Mouse (Mus musculus) kidney, adult 2 months (tissue): ENCODE data around the gene Bicra. TPM values are rescaled to one million over a fixed set of nuclear protein-coding genes. Genes with fewer than 3 reads are reported as not detected.

Experiments
- DNase-seq: peaks from one replicate; pipeline ENCODE4 v3.0.0; 2021
- H3K27ac ChIP-seq: fragments of 200-500 bp; 2 replicates; pipeline ENCODE4 v1.5.1; 2012; ENCODE audit warnings: low read depth, low read length, control low read depth, inconsistent platforms; ENCODE audit not compliant: insufficient read depth
- H3K27me3 ChIP-seq: fragments of 200-500 bp; replicated peaks from 2 replicates; pipeline ENCODE4 v1.6.1; 2012; ENCODE audit warnings: mild to moderate bottlenecking, moderate library complexity, low read length, inconsistent platforms; ENCODE audit not compliant: control insufficient read depth, insufficient read depth
- H3K36me3 ChIP-seq: fragments of 200-500 bp; 2 replicates; pipeline ENCODE4 v1.6.1; 2012; ENCODE audit warnings: mild to moderate bottlenecking, moderate library complexity, low read length, inconsistent platforms; ENCODE audit not compliant: control insufficient read depth, insufficient read depth
- H3K4me1 ChIP-seq: fragments of 200-500 bp; 2 replicates; pipeline ENCODE4 v1.6.1; 2011; ENCODE audit warnings: low read length; ENCODE audit not compliant: control insufficient read depth, insufficient read depth
- H3K4me3 ChIP-seq: fragments of 200-500 bp; 2 replicates; pipeline ENCODE4 v1.5.1; 2011; ENCODE audit warnings: mild to moderate bottlenecking, low read depth, low read length, control low read depth; ENCODE audit not compliant: insufficient read depth
- CTCF ChIP-seq: fragments of 200-500 bp; conservative IDR thresholded peaks from 2 replicates; pipeline ENCODE4 v1.5.1; 2011; ENCODE audit warnings: low read depth, mild to moderate bottlenecking, control low read depth, low read length, moderate library complexity, mixed read lengths; ENCODE audit not compliant: insufficient read depth, insufficient read length
- POLR2A ChIP-seq: fragments of 200-500 bp; IDR thresholded peaks from one replicate; pipeline ENCODE4 v1.6.1; 2011; ENCODE audit warnings: low read depth, low read length, control low read depth
- WGBS: fragments of 180-500 bp; shearing (Covaris S2); methylation state at CpG from one replicate; pipeline ENCODE4 v1.1.7; 2018; 5-methylcytosine and 5-hydroxymethylcytosine counted together
- polyA plus RNA-seq: library from polyadenylated mRNA; depleted of rRNA; stranded (reverse); fragments of >200 nt; gene quantifications from 2 replicates; pipeline ENCODE4 v1.2.3, GENCODE M21; 2012

The Bicra gene
- polyA plus RNA-seq, 1 experiment = 8.6 TPM

DNA sequence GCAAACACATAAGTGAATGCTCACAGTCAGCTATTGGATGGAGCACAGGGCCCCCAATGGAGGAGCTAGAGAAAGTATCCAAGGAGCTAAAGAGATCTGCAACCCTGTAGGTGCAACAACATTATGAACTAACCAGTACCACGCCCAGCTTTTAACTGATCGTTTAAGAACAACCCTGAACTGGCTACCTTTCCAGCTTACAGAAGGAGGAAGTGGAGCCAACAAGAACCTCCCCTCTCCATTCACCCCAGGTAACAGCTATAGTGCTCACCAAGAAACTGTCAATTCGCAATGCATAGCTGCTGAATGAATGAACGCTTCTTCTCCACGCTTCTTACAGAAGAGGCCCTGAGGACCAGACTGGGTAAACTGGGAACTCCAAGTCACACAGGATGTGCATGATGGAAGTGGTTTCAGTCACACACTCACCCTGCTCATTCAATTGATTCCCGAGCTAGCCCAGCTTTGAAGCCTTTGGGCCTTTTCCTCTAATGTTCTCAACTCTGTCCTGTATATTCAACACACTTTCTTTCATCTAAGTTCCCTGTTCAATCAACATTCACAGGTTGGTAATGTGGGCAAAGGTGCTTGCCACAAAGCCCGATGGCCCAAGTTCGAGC is 23.0 kb downstream of the Bicra start:
- DNase-seq = no peak
- no peaks in the 10 kb centered on the region for H3K27me3 ChIP-seq
- WGBS = 86% methylated on average over 8 of the region's 8 CpGs
- H3K36me3 ChIP-seq = no peaks in the 10 kb centered on the region
- H3K27ac ChIP-seq = no peak overlapping the region
- H3K4me1 ChIP-seq = peaks cover 13% of the 10 kb centered on the region
- no peak overlapping the region for H3K4me3 ChIP-seq
- TF ChIP-seq POLR2A (no peak), CTCF (no peak)

DNA sequence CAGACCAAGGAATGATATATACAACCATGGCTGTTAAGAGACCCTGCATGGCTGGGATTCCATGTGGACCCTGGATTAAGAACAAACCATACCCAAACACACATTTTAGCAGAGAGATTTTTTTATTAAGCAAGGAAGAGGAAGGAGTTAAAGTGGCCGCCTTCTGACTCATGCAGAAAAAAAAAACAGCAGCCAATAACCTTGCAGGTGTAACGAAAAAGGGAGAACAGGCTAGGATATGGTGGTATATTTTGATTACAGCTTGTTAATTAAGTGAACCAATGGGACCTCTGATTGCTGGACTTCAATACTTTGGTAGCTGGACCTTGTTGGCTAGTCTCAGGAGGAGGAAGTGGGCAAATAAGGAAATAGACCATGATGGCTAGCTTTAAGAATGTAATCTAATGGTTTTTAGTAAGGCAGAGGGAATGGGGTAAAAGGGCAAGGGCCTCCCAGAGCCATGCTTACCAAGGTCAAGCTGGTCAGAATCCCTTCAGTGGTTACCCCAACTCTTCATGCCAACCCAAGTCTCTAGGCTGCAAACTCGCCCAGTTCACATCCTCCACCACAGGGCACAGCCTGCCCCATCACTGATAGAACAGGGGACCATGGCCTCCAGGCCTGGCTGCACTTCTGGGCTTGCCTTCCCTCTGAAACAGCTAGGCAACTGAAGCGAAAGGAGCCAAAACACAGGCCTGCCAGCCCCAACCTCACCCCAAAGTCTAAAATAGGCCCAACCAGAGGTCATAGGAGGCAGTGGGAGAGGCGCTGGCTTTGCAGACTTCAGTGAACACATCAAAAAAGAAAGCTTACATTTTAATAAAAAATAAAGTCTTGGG is 28.2 kb downstream of the Bicra start:
- Histone ChIP-seq H3K4me3 (no peak overlapping the region), H3K4me1 (peaks cover 25% of the 10 kb centered on the region), H3K27me3 (no peaks in the 10 kb centered on the region), H3K36me3 (no peaks in the 10 kb centered on the region), H3K27ac (peak overlapping the region; percentile 0; the same call in 1 of the 2 replicates)
- TF ChIP-seq CTCF = no peak
- no peak for TF ChIP-seq POLR2A
- no peak for DNase-seq
- WGBS = 56% methylated on average over 5 of the region's 5 CpGs

DNA sequence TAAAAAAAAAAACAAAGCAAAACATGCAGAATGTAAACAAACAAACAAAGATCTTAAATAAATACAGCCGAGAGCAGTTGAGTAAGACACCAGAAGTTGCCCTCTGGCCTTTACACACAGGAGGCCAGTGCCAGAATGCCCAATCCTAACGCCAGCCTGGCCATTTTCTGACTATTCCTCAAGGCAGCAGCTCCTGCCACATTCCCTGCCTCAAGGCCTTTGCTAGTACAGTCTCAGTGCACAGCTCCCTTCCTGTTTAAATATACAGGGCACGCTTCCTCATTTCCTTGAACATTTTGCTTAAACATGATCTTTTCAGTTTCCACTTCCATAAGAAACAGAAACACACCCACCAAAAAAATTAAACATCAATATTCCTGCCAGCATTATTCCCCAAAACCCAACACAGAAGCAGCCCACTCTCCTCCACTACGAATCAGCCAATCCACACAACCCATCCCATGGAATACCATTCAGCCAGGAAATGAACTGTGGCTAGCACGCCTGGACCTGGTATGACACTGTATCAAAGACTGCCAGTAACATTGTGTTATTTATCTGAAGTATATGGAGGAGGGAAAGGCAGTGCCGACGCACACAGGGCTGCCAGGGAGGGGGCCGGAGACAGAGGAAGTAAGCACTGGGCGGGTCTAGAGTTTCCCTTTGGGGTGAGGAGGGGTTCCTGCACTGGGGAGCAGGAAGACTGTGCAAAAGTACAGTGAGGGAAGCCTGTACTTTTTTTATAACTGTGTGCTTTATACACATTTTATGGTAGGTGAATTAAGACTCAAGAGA is 29.5 kb downstream of the Bicra start:
- H3K4me3 ChIP-seq = no peak overlapping the region

DNA sequence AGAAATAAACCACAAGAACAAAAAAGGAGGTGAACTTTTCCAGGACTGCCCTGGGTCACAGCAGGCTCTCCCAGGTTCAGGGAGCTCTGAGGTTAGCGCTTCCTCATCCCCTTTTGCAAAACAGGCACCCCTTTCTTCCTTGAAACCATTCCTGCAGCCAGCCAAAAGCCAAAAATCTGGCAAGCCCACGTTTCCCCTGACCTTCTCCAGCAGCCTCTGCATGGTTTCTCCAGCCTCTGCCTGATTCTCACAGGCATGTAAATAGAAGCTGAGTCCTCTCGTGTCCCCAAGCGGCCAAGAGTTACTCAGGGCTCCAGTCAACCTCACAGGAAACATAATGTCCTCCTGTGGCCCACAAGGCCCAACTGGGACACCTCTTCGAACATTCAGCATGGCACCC is 32.3 kb downstream of the Bicra start:
- Histone ChIP-seq H3K4me3 (no peak overlapping the region), H3K27me3 (no peaks in the 10 kb centered on the region), H3K27ac (0 out of 2 replicates have a peak overlapping the region, but pooled peaks have one; percentile 20), H3K4me1 (peaks cover 48% of the 10 kb centered on the region), H3K36me3 (no peaks in the 10 kb centered on the region)
- no peak for TF ChIP-seq CTCF
- 70% methylated on average over 5 of the region's 5 CpGs for WGBS
- DNase-seq = no peak

More for the DNA sequence above, 29.5 kb downstream of the Bicra start:
- Histone ChIP-seq H3K36me3 (no peaks in the 10 kb centered on the region), H3K4me1 (peaks cover 34% of the 10 kb centered on the region), H3K27me3 (no peaks in the 10 kb centered on the region), H3K27ac (peak overlapping the region; percentile 40)
- 52% methylated on average over 9 of the region's 9 CpGs for WGBS
- TF ChIP-seq CTCF (no peak), POLR2A (no peak)
- peak; percentile 64 for DNase-seq

DNA sequence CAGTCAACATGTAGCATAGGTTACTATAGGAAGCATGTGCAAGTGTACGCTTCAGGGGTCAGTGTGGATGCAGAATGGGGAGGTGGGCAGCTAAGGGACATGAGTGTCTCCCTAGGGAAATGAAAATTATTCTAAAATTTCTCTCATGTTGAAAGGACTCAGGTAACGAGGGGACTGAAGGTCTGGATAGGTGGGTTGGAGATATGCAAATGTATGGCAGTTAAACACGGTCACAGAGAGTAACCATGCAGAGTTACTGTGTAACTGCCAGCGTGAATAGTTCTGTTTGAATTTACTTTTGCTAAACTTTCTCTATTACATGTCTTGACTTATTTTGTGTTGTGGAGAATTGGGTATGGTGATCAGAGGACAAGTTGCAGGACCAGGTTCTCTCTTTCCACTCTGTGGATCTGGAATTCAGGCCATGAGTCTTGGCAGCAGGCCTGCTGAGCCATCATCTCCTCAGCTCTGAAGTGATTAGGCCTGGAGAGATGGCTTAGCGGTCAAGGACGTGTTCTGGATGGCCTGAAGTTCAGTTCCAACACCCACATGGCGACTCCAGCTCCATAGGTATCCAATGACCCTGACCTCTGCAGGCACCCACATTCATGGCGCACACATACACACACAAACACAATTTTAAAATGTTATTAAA is 33.1 kb downstream of the Bicra start:
- peak; percentile 76 for DNase-seq
- Histone ChIP-seq H3K36me3 (no peaks in the 10 kb centered on the region), H3K27me3 (no peaks in the 10 kb centered on the region), H3K4me1 (peaks cover 43% of the 10 kb centered on the region), H3K4me3 (no peak overlapping the region), H3K27ac (peak overlapping the region; percentile 25)
- TF ChIP-seq POLR2A = no peak
- TF ChIP-seq CTCF = no peak
- 46% methylated on average over 8 of the region's 8 CpGs for WGBS

DNA sequence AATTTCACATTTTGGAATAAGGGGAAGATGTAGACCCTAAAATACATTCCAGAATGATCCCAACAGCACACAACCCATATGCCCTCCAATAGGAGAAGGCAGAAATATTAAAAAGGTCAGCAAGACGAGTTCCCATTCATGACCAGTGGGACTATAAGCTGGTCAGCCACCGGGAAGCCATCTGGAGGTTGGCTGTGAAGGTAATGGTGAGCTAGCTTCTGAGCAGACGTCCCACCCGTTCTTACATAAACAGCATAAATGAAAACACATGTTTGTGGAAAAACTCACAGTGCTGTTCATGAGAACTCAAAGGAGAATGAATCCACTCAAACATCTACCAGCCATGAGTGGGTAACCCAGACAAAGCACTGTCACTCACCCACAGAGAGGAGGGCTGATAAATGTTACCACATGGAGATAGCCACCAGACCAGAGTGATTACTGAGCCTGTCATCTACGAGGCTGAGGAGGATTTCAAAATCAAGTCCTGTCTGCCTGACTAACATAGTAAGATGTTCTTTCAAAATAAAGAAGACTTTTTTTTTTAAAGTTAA is 33.9 kb downstream of the Bicra start:
- no peak for DNase-seq

More for the DNA sequence above, 33.9 kb downstream of the Bicra start:
- H3K27me3 ChIP-seq = no peaks in the 10 kb centered on the region
- no peak for TF ChIP-seq POLR2A
- no peak for TF ChIP-seq CTCF
- 73% methylated on average over 5 of the region's 5 CpGs for WGBS
- H3K27ac ChIP-seq = no peak overlapping the region
- no peak overlapping the region for H3K4me3 ChIP-seq
- no peaks in the 10 kb centered on the region for H3K36me3 ChIP-seq
- peaks cover 40% of the 10 kb centered on the region for H3K4me1 ChIP-seq
